Mouse (Mus musculus): ENCODE data around the gene Cx3cr1.

- TF ChIP-seq CTCF (IDR thresholded peaks at IDR 0.05; ENCODE audit: insufficient read depth, low read length) (no peak), POLR2A (IDR thresholded peaks at IDR 0.05; ENCODE audit: borderline replicate concordance, extremely low read depth, low read depth, low read length) (no peak)
Observed at GRCm38 (mm10) chr9:120058730-120059129, 10.9 kb downstream of the Cx3cr1 start.

Measured in lung, adult 2 months (tissue).